Mouse (Mus musculus): ENCODE measurements at regions not wholly inside any gene's neighbourhood (a gene's known extent, or its start where the extent isn't known, plus 50 kb on each side); places are given as distances from the start of the nearest gene placed in this dataset.
A peak's percentile ranks its signal among the peaks of the same experiment; 100 is the strongest.

GRCm38 (mm10) chr13:37513206-37513904 lies 168.3 kb downstream of the Ly86 start:
- H3K4me2 ChIP-seq (ENCODE audit: low read depth, low read length), result peak overlapping the region; percentile 42
- H3K36me3 ChIP-seq (ENCODE audit: insufficient read depth, low read length), result no peaks in the 10 kb centered on the region
- DNase-seq (ENCODE audit: low spot score) (no peak), ATAC-seq (no peak)
- 0 out of 2 replicates have a peak overlapping the region, but pooled peaks have one; percentile 38 for H3K9ac ChIP-seq (replicated peaks; ENCODE audit: low read length)
- no peak for TF ChIP-seq CTCF (IDR thresholded peaks at IDR 0.05; ENCODE audit: low read depth)
- WGBS, result 11% methylated on average over 2 of the region's 2 CpGs
- H3K9me3 ChIP-seq (ENCODE audit: low read length), result no peaks in the 10 kb centered on the region
- no peak overlapping the region for H3K4me3 ChIP-seq (ENCODE audit: low read length)
- peak overlapping the region; percentile 83 for H3K27ac ChIP-seq
- peaks cover 21% of the 10 kb centered on the region for H3K4me1 ChIP-seq (ENCODE audit: insufficient read depth, low read length)
- H3K27me3 ChIP-seq (ENCODE audit: insufficient read depth, low read length), result no peaks in the 10 kb centered on the region

- H3K27me3 ChIP-seq (ENCODE audit: insufficient read depth, low read length), result no peaks in the 10 kb centered on the region
- WGBS, result 5% methylated on average over 23 of the region's 23 CpGs
- H3K36me3 ChIP-seq (ENCODE audit: insufficient read depth, low read length), result no peaks in the 10 kb centered on the region
- peak overlapping the region; percentile 83 for H3K27ac ChIP-seq
- H3K4me3 ChIP-seq (ENCODE audit: low read length), result 0 out of 2 replicates have a peak overlapping the region, but pooled peaks have one; percentile 6
- ATAC-seq (peak; percentile 84), DNase-seq (ENCODE audit: low spot score) (peak; percentile 89)
- H3K4me1 ChIP-seq (ENCODE audit: insufficient read depth, low read length), result peaks cover 14% of the 10 kb centered on the region
- TF ChIP-seq CTCF (IDR thresholded peaks at IDR 0.05; ENCODE audit: low read depth), result no peak
- no peaks in the 10 kb centered on the region for H3K9me3 ChIP-seq (ENCODE audit: low read length)
- peak overlapping the region; percentile 42 for H3K4me2 ChIP-seq (ENCODE audit: low read depth, low read length)
- H3K9ac ChIP-seq (replicated peaks; ENCODE audit: low read length), result peak overlapping the region; percentile 38
Observed at GRCm38 (mm10) chr13:37513905-37514607, 169.0 kb downstream of the Ly86 start.

DNA sequence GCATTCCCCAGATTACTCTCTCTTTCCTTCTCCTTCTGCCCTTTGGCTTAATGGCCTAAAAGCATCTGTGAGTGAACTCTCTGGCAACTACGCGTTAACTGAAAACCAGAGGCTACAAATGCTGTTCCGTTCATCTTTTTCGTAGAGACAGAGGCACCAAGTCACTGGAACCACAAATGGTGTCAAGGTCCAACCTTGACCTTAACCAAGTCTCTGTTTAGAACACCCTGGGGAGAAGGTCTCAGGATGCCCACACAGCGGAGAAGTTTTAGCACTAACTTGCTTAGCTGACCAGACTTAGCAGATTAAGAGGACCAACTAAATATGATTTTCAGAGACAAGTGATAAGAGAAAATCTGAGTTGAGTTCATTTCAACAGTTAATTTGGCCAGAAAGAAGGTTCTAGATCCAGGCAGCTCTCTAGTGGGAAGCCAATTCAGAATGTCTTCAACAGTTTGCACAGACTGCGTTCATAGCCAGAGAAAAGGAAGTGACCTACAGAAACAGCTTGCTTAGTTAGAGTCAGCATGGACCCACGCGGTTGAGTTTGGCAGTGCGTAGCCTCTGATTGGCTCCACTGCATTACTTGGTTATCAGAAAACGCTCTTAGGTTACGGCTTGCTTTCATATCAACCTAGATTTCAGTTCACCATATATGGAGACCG lies 169.8 kb downstream of the Ly86 start:
- no peak for TF ChIP-seq CTCF (IDR thresholded peaks at IDR 0.05; ENCODE audit: low read depth)
- no peaks in the 10 kb centered on the region for H3K36me3 ChIP-seq (ENCODE audit: insufficient read depth, low read length)
- 67% methylated on average over 12 of the region's 12 CpGs for WGBS
- no peak for DNase-seq (ENCODE audit: low spot score)
- no peaks in the 10 kb centered on the region for H3K9me3 ChIP-seq (ENCODE audit: low read length)
- H3K4me3 ChIP-seq (ENCODE audit: low read length), result no peak overlapping the region
- ATAC-seq, result no peak; the same call in 1 of the 2 replicates
- peak overlapping the region; percentile 42; the same call in 1 of the 2 replicates for H3K4me2 ChIP-seq (ENCODE audit: low read depth, low read length)
- peaks cover 14% of the 10 kb centered on the region for H3K4me1 ChIP-seq (ENCODE audit: insufficient read depth, low read length)
- H3K27ac ChIP-seq, result peak overlapping the region; percentile 83
- H3K27me3 ChIP-seq (ENCODE audit: insufficient read depth, low read length), result no peaks in the 10 kb centered on the region
- H3K9ac ChIP-seq (replicated peaks; ENCODE audit: low read length), result no peak overlapping the region

- peaks cover 14% of the 10 kb centered on the region for H3K4me1 ChIP-seq (ENCODE audit: insufficient read depth, low read length)
- no peak for TF ChIP-seq CTCF (IDR thresholded peaks at IDR 0.05; ENCODE audit: low read depth)
- H3K36me3 ChIP-seq (ENCODE audit: insufficient read depth, low read length), result no peaks in the 10 kb centered on the region
- H3K9ac ChIP-seq (replicated peaks; ENCODE audit: low read length), result no peak overlapping the region
- ATAC-seq (no peak), DNase-seq (ENCODE audit: low spot score) (no peak)
- no peaks in the 10 kb centered on the region for H3K27me3 ChIP-seq (ENCODE audit: insufficient read depth, low read length)
- no peaks in the 10 kb centered on the region for H3K9me3 ChIP-seq (ENCODE audit: low read length)
- no peak overlapping the region for H3K4me2 ChIP-seq (ENCODE audit: low read depth, low read length)
- no peak overlapping the region for H3K4me3 ChIP-seq (ENCODE audit: low read length)
- 42% methylated on average over 14 of the region's 14 CpGs for WGBS
- H3K27ac ChIP-seq, result no peak overlapping the region
Observed at GRCm38 (mm10) chr13:37517055-37517807, 172.2 kb downstream of the Ly86 start.

DNA sequence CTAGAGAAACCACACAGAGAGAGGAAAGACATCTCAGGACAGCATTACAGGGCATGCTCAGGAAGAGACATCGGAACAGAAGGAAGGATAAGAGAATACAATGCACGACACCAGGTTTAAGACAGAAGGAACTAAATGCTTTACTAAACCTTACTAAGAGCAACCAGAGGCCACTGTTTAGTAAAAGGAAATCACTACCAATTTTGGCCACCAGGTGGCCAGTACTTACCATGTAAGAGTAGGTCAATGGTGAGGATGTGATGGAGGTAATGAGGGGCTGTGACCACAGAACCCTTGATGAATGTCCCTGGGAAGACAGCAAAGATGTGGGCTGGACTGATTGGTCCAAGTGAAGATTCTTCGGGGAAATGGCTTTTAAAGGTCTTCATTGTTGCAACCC lies 174.9 kb downstream of the Ly86 start:
- Histone ChIP-seq H3K4me3 (ENCODE audit: low read length) (no peak overlapping the region), H3K4me1 (ENCODE audit: insufficient read depth, low read length) (no peaks in the 10 kb centered on the region), H3K36me3 (ENCODE audit: insufficient read depth, low read length) (no peaks in the 10 kb centered on the region), H3K4me2 (ENCODE audit: low read depth, low read length) (no peak overlapping the region), H3K9me3 (ENCODE audit: low read length) (no peaks in the 10 kb centered on the region), H3K9ac (replicated peaks; ENCODE audit: low read length) (no peak overlapping the region), H3K27me3 (ENCODE audit: insufficient read depth, low read length) (no peaks in the 10 kb centered on the region), H3K27ac (no peak overlapping the region)
- peak; percentile 31 for TF ChIP-seq CTCF (IDR thresholded peaks at IDR 0.05; ENCODE audit: low read depth)
- ATAC-seq (no peak), DNase-seq (ENCODE audit: low spot score) (no peak)
- WGBS, result 87% methylated on average over 3 of the region's 3 CpGs

DNA sequence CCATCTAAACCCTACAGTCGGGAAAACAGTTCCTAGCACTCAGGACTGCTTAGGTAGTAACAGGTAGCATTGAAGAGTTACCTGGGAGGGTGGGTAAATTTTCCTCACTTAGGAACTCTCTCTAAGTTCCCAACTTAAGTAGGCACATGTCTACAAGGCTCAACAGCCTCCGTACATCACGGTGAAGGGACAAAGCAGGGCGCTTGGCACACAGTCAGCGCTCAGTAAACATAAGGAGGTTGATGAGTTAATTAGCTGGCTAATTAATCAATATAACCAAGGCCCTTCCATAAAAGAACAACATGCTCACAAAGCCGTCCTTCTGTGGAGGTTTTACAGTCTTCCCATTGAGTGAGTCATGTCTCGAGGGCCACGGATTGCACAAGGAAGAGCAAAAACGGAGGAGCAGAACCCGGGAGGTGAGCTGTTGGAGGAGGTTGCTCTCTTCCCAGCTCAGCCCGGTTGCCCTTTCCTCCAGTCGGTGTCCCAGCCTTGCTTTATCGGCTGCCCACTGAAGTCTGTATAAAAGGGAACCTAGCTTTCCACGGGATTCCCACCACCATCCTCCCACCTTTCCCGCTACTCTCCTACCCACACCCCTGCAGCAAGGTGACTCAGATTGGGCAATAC lies 180.2 kb downstream of the Ly86 start:
- Histone ChIP-seq H3K9ac (replicated peaks; ENCODE audit: low read length) (no peak overlapping the region), H3K27me3 (ENCODE audit: insufficient read depth, low read length) (no peaks in the 10 kb centered on the region), H3K4me1 (ENCODE audit: insufficient read depth, low read length) (no peaks in the 10 kb centered on the region), H3K36me3 (ENCODE audit: insufficient read depth, low read length) (no peaks in the 10 kb centered on the region), H3K4me2 (ENCODE audit: low read depth, low read length) (no peak overlapping the region), H3K4me3 (ENCODE audit: low read length) (no peak overlapping the region), H3K27ac (no peak overlapping the region), H3K9me3 (ENCODE audit: low read length) (no peaks in the 10 kb centered on the region)
- 70% methylated on average over 15 of the region's 15 CpGs for WGBS
- no peak for TF ChIP-seq CTCF (IDR thresholded peaks at IDR 0.05; ENCODE audit: low read depth)
- ATAC-seq (no peak), DNase-seq (ENCODE audit: low spot score) (no peak)

All from hindbrain, postnatal 0 days (tissue).